Mouse (Mus musculus) CH12.LX (cell line): ENCODE measurements at regions not wholly inside any gene's neighbourhood (a gene's known extent, or its start where the extent isn't known, plus 50 kb on each side); places are given as distances from the start of the nearest gene placed in this dataset.

Experiments
- CHD2 ChIP-seq: IDR thresholded peaks from 2 replicates; pipeline ENCODE4 v1.6.1; 2011; ENCODE audit warnings: low read length, improper control_type of control experiment
- CTCF ChIP-seq, 2 experiments: IDR thresholded peaks in 1 of 2; conservative IDR thresholded peaks in 1 of 2; 2 replicates each; pipeline ENCODE4 v1.5.1; 2011 to 2012; ENCODE audit warnings: low read depth in 2 of 2, low read length in 2 of 2, improper control_type of control experiment in 1 of 2, inconsistent platforms in 1 of 2, mild to moderate bottlenecking in 1 of 2, moderate library complexity in 1 of 2
- EP300 ChIP-seq: IDR thresholded peaks from 2 replicates; pipeline ENCODE4 v1.6.1; 2011; ENCODE audit warnings: low read length, improper control_type of control experiment
- MEF2A ChIP-seq: IDR thresholded peaks from 2 replicates; pipeline ENCODE4 v1.6.1; 2014; ENCODE audit warnings: low read depth, mild to moderate bottlenecking, inconsistent platforms, low read length, improper control_type of control experiment, borderline replicate concordance
- NELFE ChIP-seq: IDR thresholded peaks from 2 replicates; pipeline ENCODE4 v1.6.1; 2011; ENCODE audit warnings: low read depth, low read length, improper control_type of control experiment
- POLR2A ChIP-seq: IDR thresholded peaks from 2 replicates; pipeline ENCODE4 v1.6.1; 2011; ENCODE audit warnings: low read depth, mild to moderate bottlenecking, improper control_type of control experiment, low read length
- TCF12 ChIP-seq: IDR thresholded peaks from 2 replicates; pipeline ENCODE4 v1.6.1; 2014; ENCODE audit warnings: low read depth, mild to moderate bottlenecking, inconsistent platforms, low read length, improper control_type of control experiment
- ZC3H11A ChIP-seq: IDR thresholded peaks from 2 replicates; pipeline ENCODE4 v1.6.1; 2012; ENCODE audit warnings: low read depth, mild to moderate bottlenecking, inconsistent platforms, low read length, improper control_type of control experiment
- ZNF384 ChIP-seq: IDR thresholded peaks from 2 replicates; pipeline ENCODE4 v1.6.1; 2012; ENCODE audit warnings: low read depth, low read length, improper control_type of control experiment, inconsistent platforms

GRCm38 (mm10) chr2:172793991-172794390, 146.1 kb downstream of the Bmp7 start:
- TF ChIP-seq ZC3H11A (no peak), NELFE (no peak), POLR2A (no peak), CTCF (conservative IDR thresholded peaks at IDR 0.05 in 1 of 2, IDR thresholded peaks at IDR 0.05 in 1 of 2; ENCODE audit: low read depth in 2 of 2, low read length in 2 of 2) (no peak), TCF12 (no peak), CHD2 (no peak), ZNF384 (no peak), MEF2A (no peak), EP300 (no peak)
